Mouse (Mus musculus) myocyte (in vitro differentiated cells): ENCODE results near the gene Pccb.

Experiments
- CEBPB ChIP-seq: IDR thresholded peaks from 2 replicates; pipeline ENCODE4 v1.6.1; 2011; ENCODE audit warnings: mild to moderate bottlenecking, moderate library complexity; ENCODE audit not compliant: poor library complexity, insufficient read depth, severe bottlenecking
- E2F4 ChIP-seq: IDR thresholded peaks from one replicate; pipeline ENCODE4 v1.6.1; 2011; ENCODE audit warnings: mild to moderate bottlenecking, control low read depth, moderate library complexity; ENCODE audit not compliant: insufficient read depth
- MAX ChIP-seq: IDR thresholded peaks from one replicate; pipeline ENCODE4 v1.6.1; 2011; ENCODE audit warnings: low read depth, mild to moderate bottlenecking, control low read depth
- MYOD1 ChIP-seq, 3 experiments: IDR thresholded peaks; one replicate each; pipeline ENCODE4 v1.6.1; 2011; ENCODE audit warnings: control low read depth in 2 of 3, low read depth in 2 of 3, mild to moderate bottlenecking in 2 of 3, moderate library complexity in 1 of 3; ENCODE audit not compliant: insufficient read length in 2 of 3, control insufficient read depth in 1 of 3
- POLR2A ChIP-seq: IDR thresholded peaks from one replicate; pipeline ENCODE4 v1.6.1; 2011; ENCODE audit warnings: low read depth, mild to moderate bottlenecking, control low read depth, moderate library complexity; ENCODE audit not compliant: insufficient read length
- POLR2AphosphoS2 ChIP-seq: IDR thresholded peaks from one replicate; pipeline ENCODE4 v1.6.1; 2011; ENCODE audit warnings: low read depth, control low read depth; ENCODE audit not compliant: insufficient read length
- REST ChIP-seq: IDR thresholded peaks from one replicate; pipeline ENCODE4 v1.6.1; 2011; ENCODE audit warnings: mild to moderate bottlenecking, control low read depth, moderate library complexity; ENCODE audit not compliant: insufficient read depth, insufficient read length
- SRF ChIP-seq: IDR thresholded peaks from one replicate; pipeline ENCODE4 v1.6.1; 2011; ENCODE audit warnings: low read depth; ENCODE audit not compliant: control insufficient read depth, insufficient read length
- TCF12 ChIP-seq: IDR thresholded peaks from one replicate; pipeline ENCODE4 v1.6.1; 2011; ENCODE audit warnings: mild to moderate bottlenecking, control low read depth; ENCODE audit not compliant: poor library complexity, insufficient read depth, severe bottlenecking
- TCF3 ChIP-seq: IDR thresholded peaks from one replicate; pipeline ENCODE4 v1.6.1; 2011; ENCODE audit warnings: low read depth, control low read depth; ENCODE audit not compliant: insufficient read length
- USF1 ChIP-seq: IDR thresholded peaks from one replicate; pipeline ENCODE4 v1.6.1; 2011; ENCODE audit warnings: low read depth, mild to moderate bottlenecking, control low read depth, moderate library complexity

DNA sequence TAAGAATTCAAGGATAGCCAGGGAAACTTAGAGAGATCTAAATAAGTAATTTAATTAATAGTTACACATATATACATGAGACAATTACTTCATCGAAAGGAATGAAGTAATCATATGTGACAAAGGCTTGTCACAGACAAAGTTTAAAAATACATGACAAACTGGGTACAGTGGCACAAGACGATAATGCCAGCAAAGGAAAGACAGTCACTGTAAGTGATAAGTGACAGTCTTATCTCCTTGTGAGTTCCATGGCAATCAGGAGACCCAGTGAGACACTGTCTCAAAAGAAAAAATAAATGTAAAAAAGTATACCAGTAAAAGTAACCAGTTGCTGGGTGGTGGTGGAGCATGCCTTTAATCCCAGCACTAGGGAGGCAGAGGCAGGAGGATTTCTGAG lies 37.6 kb downstream of the Pccb start:
- TF ChIP-seq E2F4 (no peak), POLR2AphosphoS2 (no peak), POLR2A (no peak), TCF12 (no peak), CEBPB (no peak), MYOD1 (IDR thresholded peaks at IDR 0.05; ENCODE audit: control insufficient read depth in 1 of 3, insufficient read length in 2 of 3, low read depth in 2 of 3) (no peak), TCF3 (no peak), REST (no peak), MAX (no peak), USF1 (no peak), SRF (no peak)
